ENCODE assay signal across 15 mouse cellular contexts in the genomic region with DNA sequence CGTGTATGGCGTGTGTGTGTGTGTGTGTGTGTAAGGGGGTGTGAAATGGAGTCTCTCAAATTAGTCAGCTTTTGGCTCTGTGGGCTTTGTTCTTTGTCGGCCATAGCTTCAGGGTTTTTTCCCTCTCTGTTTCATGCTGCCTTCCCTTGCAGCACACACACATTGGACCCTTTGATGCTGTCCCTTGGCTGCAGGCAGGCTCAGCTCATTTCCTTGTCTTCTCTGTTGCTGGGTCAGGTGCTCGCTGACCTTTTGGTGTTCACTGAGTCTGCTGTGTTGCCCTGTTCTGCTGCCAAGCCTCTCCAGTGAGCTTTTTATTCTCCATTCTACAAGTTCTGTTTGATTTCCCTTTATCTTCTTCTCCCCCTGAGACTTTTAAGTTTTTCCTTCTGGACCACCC. TPM values are rescaled to one million over a fixed set of nuclear protein-coding genes. Genes with fewer than 3 reads are reported as not detected.
A peak's percentile ranks its signal among the peaks of the same experiment; 100 is the strongest.
DNase-seq lines count a peak whose midpoint lies in the region; ATAC-seq and TF ChIP-seq lines count a peak whose summit lies in the region.
"Had no signal": no experiment of that assay in that cellular context is flagged by ENCODE, and none has a peak within 500 bp of the region (broad histone marks: within the 10 kb centered on the region; RNA-seq: fewer than 3 reads in every experiment).

No protein-coding gene starts in this region.

- no peak overlapping the region for H3K9ac ChIP-seq in forebrain, embryonic 16.5 days (replicated peaks; ENCODE audit: low read depth, low read length)
- H3K9ac ChIP-seq in hindbrain, postnatal 0 days (replicated peaks; ENCODE audit: low read length): no peak overlapping the region
- H3K9ac ChIP-seq in hindbrain, embryonic 14.5 days: no peak overlapping the region
- no peak overlapping the region for H3K9ac ChIP-seq in embryonic facial prominence, embryonic 14.5 days (ENCODE audit: low read depth, low read length)
- H3K9ac ChIP-seq: hindbrain, embryonic 12.5 days had no signal

- TF ChIP-seq CTCF in hindbrain, postnatal 0 days (IDR thresholded peaks at IDR 0.05; ENCODE audit: low read depth): no peak

- peak overlapping the region; percentile 73 for H3K27ac ChIP-seq in forebrain, embryonic 10.5 days
- H3K27ac ChIP-seq in forebrain, embryonic 16.5 days (ENCODE audit: low read length): no peak overlapping the region
- H3K27ac ChIP-seq in hindbrain, postnatal 0 days: no peak overlapping the region
- no peak overlapping the region for H3K27ac ChIP-seq in hindbrain, embryonic 14.5 days
- H3K27ac ChIP-seq in embryonic facial prominence, embryonic 14.5 days (replicated peaks; ENCODE audit: low read depth, low read length): 0 out of 2 replicates have a peak overlapping the region, but pooled peaks have one; percentile 13
- H3K27ac ChIP-seq: hindbrain, embryonic 12.5 days had no signal

- H3K9me3 ChIP-seq in forebrain, embryonic 10.5 days: no peaks in the 10 kb centered on the region; the same call in 1 of the 2 replicates
- H3K9me3 ChIP-seq in forebrain, embryonic 16.5 days (ENCODE audit: control insufficient read depth, low read length): no peaks in the 10 kb centered on the region
- H3K9me3 ChIP-seq in hindbrain, postnatal 0 days (ENCODE audit: low read length): no peaks in the 10 kb centered on the region
- no peaks in the 10 kb centered on the region for H3K9me3 ChIP-seq in hindbrain, embryonic 14.5 days (ENCODE audit: control insufficient read depth, low read length)
- no peaks in the 10 kb centered on the region for H3K9me3 ChIP-seq in embryonic facial prominence, embryonic 14.5 days (ENCODE audit: control insufficient read depth, low read length)
- H3K9me3 ChIP-seq: hindbrain, embryonic 12.5 days had no signal

- 45% methylated on average over 4 of the region's 4 CpGs for WGBS in forebrain, embryonic 10.5 days
- WGBS in forebrain, embryonic 16.5 days: 41% methylated on average over 4 of the region's 4 CpGs
- 46% methylated on average over 4 of the region's 4 CpGs for whole genome bisulfite sequencing in hindbrain, postnatal 0 days
- WGBS in hindbrain, embryonic 14.5 days: 58% methylated on average over 4 of the region's 4 CpGs
- WGBS in embryonic facial prominence, embryonic 14.5 days: 40% methylated on average over 4 of the region's 4 CpGs

- peaks cover 62% of the 10 kb centered on the region for H3K4me1 ChIP-seq in forebrain, embryonic 10.5 days
- H3K4me1 ChIP-seq in forebrain, embryonic 16.5 days (replicated peaks; ENCODE audit: control insufficient read depth, insufficient read depth, low read length): peaks cover 11% of the 10 kb centered on the region; the same call in 1 of the 2 replicates
- peaks cover 5% of the 10 kb centered on the region; the same call in 1 of the 2 replicates for H3K4me1 ChIP-seq in hindbrain, postnatal 0 days (ENCODE audit: insufficient read depth, low read length)
- peaks cover 12% of the 10 kb centered on the region; the same call in 1 of the 2 replicates for H3K4me1 ChIP-seq in hindbrain, embryonic 14.5 days (replicated peaks; ENCODE audit: control insufficient read depth, insufficient read depth, low read length)
- H3K4me1 ChIP-seq in embryonic facial prominence, embryonic 14.5 days (ENCODE audit: control insufficient read depth, insufficient read depth, low read length): 0 out of 2 replicates have a peak, but pooled peaks cover 5% of the 10 kb centered on the region

- peaks cover 13% of the 10 kb centered on the region for H3K27me3 ChIP-seq in forebrain, embryonic 10.5 days (ENCODE audit: poor library complexity, severe bottlenecking)
- no peaks in the 10 kb centered on the region for H3K27me3 ChIP-seq in forebrain, embryonic 16.5 days (replicated peaks; ENCODE audit: control insufficient read depth, insufficient read depth, low read length)
- no peaks in the 10 kb centered on the region for H3K27me3 ChIP-seq in hindbrain, postnatal 0 days (ENCODE audit: insufficient read depth, low read length)
- H3K27me3 ChIP-seq in hindbrain, embryonic 14.5 days (ENCODE audit: control insufficient read depth, insufficient read depth, low read length): no peaks in the 10 kb centered on the region
- H3K27me3 ChIP-seq in embryonic facial prominence, embryonic 14.5 days (replicated peaks; ENCODE audit: control insufficient read depth, insufficient read depth, low read length): no peaks in the 10 kb centered on the region
- H3K27me3 ChIP-seq: Patski had no signal

- no peak for ATAC-seq in forebrain, embryonic 16.5 days
- no peak for ATAC-seq in hindbrain, postnatal 0 days
- no peak for ATAC-seq in hindbrain, embryonic 14.5 days (ENCODE audit: low FRiP score)
- ATAC-seq in embryonic facial prominence, embryonic 14.5 days (ENCODE audit: low read depth): no peak
- ATAC-seq: Patski had no signal

- no peaks in the 10 kb centered on the region for H3K36me3 ChIP-seq in forebrain, embryonic 10.5 days (replicated peaks)
- H3K36me3 ChIP-seq in forebrain, embryonic 16.5 days (ENCODE audit: control insufficient read depth, insufficient read depth): no peaks in the 10 kb centered on the region
- H3K36me3 ChIP-seq in hindbrain, postnatal 0 days (ENCODE audit: insufficient read depth, low read length): no peaks in the 10 kb centered on the region
- H3K36me3 ChIP-seq in hindbrain, embryonic 14.5 days (replicated peaks; ENCODE audit: control insufficient read depth, insufficient read depth): no peaks in the 10 kb centered on the region
- H3K36me3 ChIP-seq in embryonic facial prominence, embryonic 14.5 days (ENCODE audit: control insufficient read depth, insufficient read depth, low read length): no peaks in the 10 kb centered on the region
- H3K36me3 ChIP-seq: hindbrain, embryonic 12.5 days had no signal

- DNase-seq in forebrain, embryonic 10.5 days (ENCODE audit: extremely low spot score, low spot score): no peak
- DNase-seq in hindbrain, postnatal 0 days (ENCODE audit: low spot score): peak; percentile 33
- no peak for DNase-seq in hindbrain, embryonic 14.5 days (ENCODE audit: low spot score)
- DNase-seq in brain, adult 2 months (ENCODE audit: low read depth, low spot score): peak; percentile 74
- DNase-seq in embryonic facial prominence, embryonic 14.5 days (ENCODE audit: low spot score): peak; percentile 35
- DNase-seq in thymus, adult 18-20 months: no peak
- no peak for DNase-seq in cerebellum, postnatal 4 days (ENCODE audit: low spot score in 2 of 2)
- DNase-seq: cerebellum, adult 11 months; gastrocnemius, postnatal 10 days; kidney, adult 18-20 months had no signal

- no peak overlapping the region for H3K4me2 ChIP-seq in forebrain, embryonic 16.5 days (ENCODE audit: low read length)
- H3K4me2 ChIP-seq in hindbrain, postnatal 0 days (ENCODE audit: low read depth, low read length): no peak overlapping the region
- no peak overlapping the region for H3K4me2 ChIP-seq in hindbrain, embryonic 14.5 days (replicated peaks)
- no peak overlapping the region for H3K4me2 ChIP-seq in embryonic facial prominence, embryonic 14.5 days (ENCODE audit: low read depth, low read length)
- H3K4me2 ChIP-seq: hindbrain, embryonic 12.5 days had no signal

- no peak overlapping the region for H3K4me3 ChIP-seq in forebrain, embryonic 10.5 days
- H3K4me3 ChIP-seq in forebrain, embryonic 16.5 days (replicated peaks; ENCODE audit: low read length): no peak overlapping the region
- H3K4me3 ChIP-seq in hindbrain, postnatal 0 days (ENCODE audit: low read length): no peak overlapping the region
- no peak overlapping the region for H3K4me3 ChIP-seq in hindbrain, embryonic 14.5 days (replicated peaks; ENCODE audit: low read length)
- no peak overlapping the region for H3K4me3 ChIP-seq in embryonic facial prominence, embryonic 14.5 days (ENCODE audit: low read depth, low read length)
- H3K4me3 ChIP-seq: hindbrain, embryonic 12.5 days; megakaryocyte, embryonic 14.5 days had no signal

RNA-seq across cellular contexts. Expression of a gene that starts 15.6 kb away (rescaled TPM):
- 3.4 and 3.8 TPM in 2 replicates for polyA plus RNA-seq in forebrain, embryonic 10.5 days (2016; fragmentation: Nextera tagmentation; extraction: Ambion mirVana)
- polyA plus RNA-seq in forebrain, embryonic 16.5 days (2015; fragmentation: Nextera tagmentation; extraction: Ambion mirVana): 27.5 and 29.2 TPM in 2 replicates
- 66.1 and 75.6 TPM in 2 replicates for total RNA-seq in hindbrain, postnatal 0 days (2014; rRNA removed)
- 33.9 and 35.6 TPM in 2 replicates for polyA plus RNA-seq in hindbrain, postnatal 0 days (2015; fragmentation: Nextera tagmentation; extraction: Ambion mirVana)
- polyA plus RNA-seq in hindbrain, embryonic 14.5 days (2014; fragmentation: Nextera tagmentation; extraction: Ambion mirVana): 40.1 and 42.3 TPM in 2 replicates
- 8.5 and 9.6 TPM in 2 replicates for polyA plus RNA-seq in embryonic facial prominence, embryonic 14.5 days (2014; fragmentation: Nextera tagmentation; extraction: Ambion mirVana)

RNA-seq across cellular contexts. Expression of a gene that starts 28.3 kb away (rescaled TPM):
- 28.3 and 30.2 TPM in 2 replicates for polyA plus RNA-seq in forebrain, embryonic 10.5 days (2016; fragmentation: Nextera tagmentation; extraction: Ambion mirVana)
- 28.9 and 29.7 TPM in 2 replicates for polyA plus RNA-seq in forebrain, embryonic 16.5 days (2015; fragmentation: Nextera tagmentation; extraction: Ambion mirVana)
- 37.7 and 46.2 TPM in 2 replicates for total RNA-seq in hindbrain, postnatal 0 days (2014; rRNA removed)
- 25.3 and 26.6 TPM in 2 replicates for polyA plus RNA-seq in hindbrain, postnatal 0 days (2015; fragmentation: Nextera tagmentation; extraction: Ambion mirVana)
- 25.5 and 26.4 TPM in 2 replicates for polyA plus RNA-seq in hindbrain, embryonic 14.5 days (2014; fragmentation: Nextera tagmentation; extraction: Ambion mirVana)
- 29.9 and 32.6 TPM in 2 replicates for polyA plus RNA-seq in embryonic facial prominence, embryonic 14.5 days (2014; fragmentation: Nextera tagmentation; extraction: Ambion mirVana)

RNA-seq across cellular contexts. Expression of a gene that starts 47.7 kb away (rescaled TPM):
- polyA plus RNA-seq in forebrain, embryonic 10.5 days (2016; fragmentation: Nextera tagmentation; extraction: Ambion mirVana): 2.0 TPM in 2 replicates
- polyA plus RNA-seq in forebrain, embryonic 16.5 days (2015; fragmentation: Nextera tagmentation; extraction: Ambion mirVana): 1.3 and 1.8 TPM in 2 replicates
- 1.2 and 3.3 TPM in 2 replicates for total RNA-seq in hindbrain, postnatal 0 days (2014; rRNA removed)
- 1.6 and 2.0 TPM in 2 replicates for polyA plus RNA-seq in hindbrain, postnatal 0 days (2015; fragmentation: Nextera tagmentation; extraction: Ambion mirVana)
- polyA plus RNA-seq in hindbrain, embryonic 14.5 days (2014; fragmentation: Nextera tagmentation; extraction: Ambion mirVana): 1.6 and 3.3 TPM in 2 replicates
- 2.4 and 3.5 TPM in 2 replicates for polyA plus RNA-seq in embryonic facial prominence, embryonic 14.5 days (2014; fragmentation: Nextera tagmentation; extraction: Ambion mirVana)
- total RNA-seq: gastrocnemius, postnatal 10 days; liver, adult 2 months had no signal
- polyA plus RNA-seq: liver, adult 2 months had no signal

Comparison
In these comparisons a context has a peak if more than half of its experiments do, and no peak if none do; other contexts are left out.
1. DNase-seq: peak in hindbrain, postnatal 0 days (single experiment), brain, adult 2 months (single experiment) and embryonic facial prominence, embryonic 14.5 days (single experiment); none in forebrain, embryonic 10.5 days (single experiment), hindbrain, embryonic 14.5 days (single experiment), thymus, adult 18-20 months (0 of 2) and cerebellum, postnatal 4 days (0 of 2).
2. H3K27ac ChIP-seq: peak in forebrain, embryonic 10.5 days (single experiment) and embryonic facial prominence, embryonic 14.5 days (single experiment); none in forebrain, embryonic 16.5 days (single experiment), hindbrain, postnatal 0 days (single experiment) and hindbrain, embryonic 14.5 days (single experiment).